Mouse (Mus musculus): ENCODE measurements around the gene Nt5c. TPM values are rescaled to one million over a fixed set of nuclear protein-coding genes. Genes with fewer than 3 reads are reported as not detected.
"Not testable (repeated sequence)": the region's sequence is repeated elsewhere in the genome, so short reads cannot be mapped to it uniquely, and the experiment has no call there.

Gene Nt5c
- polyA plus RNA-seq, 1 experiment from 2014 or later = 80.3 TPM

GRCm38 (mm10) chr11:115477388-115477787 is 14.3 kb downstream of the Nt5c start:
- WGBS = 90% methylated on average over 7 of the region's 7 CpGs
- not testable (repeated sequence) for H3K4me2 ChIP-seq; H3K9me3 ChIP-seq; H3K27me3 ChIP-seq; H3K4me3 ChIP-seq (replicated peaks); H3K27ac ChIP-seq; ATAC-seq (ENCODE audit: low FRiP score); H3K36me3 ChIP-seq (replicated peaks); H3K9ac ChIP-seq
- peaks cover 35% of the 10 kb centered on the region for H3K4me1 ChIP-seq

GRCm38 (mm10) chr11:115476630-115477029 is 15.0 kb downstream of the Nt5c start:
- H3K27ac ChIP-seq; H3K9ac ChIP-seq; H3K36me3 ChIP-seq (replicated peaks); H3K27me3 ChIP-seq; ATAC-seq (ENCODE audit: low FRiP score); H3K9me3 ChIP-seq: not testable (repeated sequence)
- Histone ChIP-seq H3K4me1 (peaks cover 35% of the 10 kb centered on the region), H3K4me2 (peak overlapping the region; percentile 99), H3K4me3 (replicated peaks) (peak overlapping the region; percentile 85; the same call in 1 of the 2 replicates)
- 84% methylated on average over 4 of the region's 4 CpGs for WGBS

GRCm38 (mm10) chr11:115475758-115476237 is 15.9 kb downstream of the Nt5c start:
- Histone ChIP-seq H3K27ac (no peak overlapping the region), H3K27me3 (no peaks in the 10 kb centered on the region), H3K4me1 (peaks cover 35% of the 10 kb centered on the region), H3K4me2 (peak overlapping the region; percentile 99), H3K9ac (peak overlapping the region; percentile 79), H3K36me3 (replicated peaks) (no peaks in the 10 kb centered on the region), H3K4me3 (replicated peaks) (peak overlapping the region; percentile 85), H3K9me3 (no peaks in the 10 kb centered on the region)
- 4% methylated on average over 28 of the region's 28 CpGs for WGBS
- ATAC-seq (ENCODE audit: low FRiP score) = no peak; the same call in 1 of the 2 replicates

GRCm38 (mm10) chr11:115475025-115475757 is 16.5 kb downstream of the Nt5c start, which contains the start of gene Armc7:
Gene Armc7, plus strand, starts transcription at chr11:115475667.
- Histone ChIP-seq H3K4me2 (peak within 1 kb of the TSS; percentile 99), H3K4me1 (peaks cover 35% of the 10 kb centered on the region), H3K36me3 (replicated peaks) (no peaks in the 10 kb centered on the region), H3K4me3 (replicated peaks) (peak within 1 kb of the TSS; percentile 85), H3K9me3 (no peaks in the 10 kb centered on the region), H3K27me3 (no peaks in the 10 kb centered on the region), H3K27ac (peak within 1 kb of the TSS; percentile 85), H3K9ac (peak within 1 kb of the TSS; percentile 79)
- WGBS = under 1% methylated on average over 26 of the region's 26 CpGs
- ATAC-seq (ENCODE audit: low FRiP score) = peak; percentile 97

GRCm38 (mm10) chr11:115473626-115474275 is 17.9 kb downstream of the Nt5c start:
- H3K27me3 ChIP-seq = no peaks in the 10 kb centered on the region
- peaks cover 35% of the 10 kb centered on the region for H3K4me1 ChIP-seq
- H3K36me3 ChIP-seq (replicated peaks) = no peaks in the 10 kb centered on the region
- H3K4me2 ChIP-seq = peak overlapping the region; percentile 17
- no peak overlapping the region for H3K4me3 ChIP-seq (replicated peaks)
- no peaks in the 10 kb centered on the region for H3K9me3 ChIP-seq
- H3K9ac ChIP-seq = no peak overlapping the region
- 30% methylated on average over 15 of the region's 15 CpGs for WGBS
- ATAC-seq (ENCODE audit: low FRiP score) = no peak; the same call in 1 of the 2 replicates
- peak overlapping the region; percentile 74 for H3K27ac ChIP-seq

- no peaks in the 10 kb centered on the region for H3K9me3 ChIP-seq
- H3K27me3 ChIP-seq = no peaks in the 10 kb centered on the region
- no peak overlapping the region for H3K4me2 ChIP-seq
- H3K36me3 ChIP-seq (replicated peaks) = no peaks in the 10 kb centered on the region
- H3K4me3 ChIP-seq (replicated peaks) = no peak overlapping the region
- 87% methylated on average over 7 of the region's 7 CpGs for WGBS
- peaks cover 34% of the 10 kb centered on the region for H3K4me1 ChIP-seq
- no peak overlapping the region for H3K9ac ChIP-seq
- no peak overlapping the region for H3K27ac ChIP-seq
- no peak for ATAC-seq (ENCODE audit: low FRiP score)
Measured at GRCm38 (mm10) chr11:115472183-115472582, 19.5 kb downstream of the Nt5c start.

- ATAC-seq (ENCODE audit: low FRiP score) = no peak
Measured at GRCm38 (mm10) chr11:115467217-115467618, 24.4 kb downstream of the Nt5c start.

GRCm38 (mm10) chr11:115464851-115465250 is 26.8 kb downstream of the Nt5c start:
- H3K4me1 ChIP-seq = peaks cover 8% of the 10 kb centered on the region; the same call in 1 of the 2 replicates
- 91% methylated on average over 8 of the region's 8 CpGs for WGBS
- H3K4me2 ChIP-seq = no peak overlapping the region
- no peak for ATAC-seq (ENCODE audit: low FRiP score)
- no peak overlapping the region for H3K4me3 ChIP-seq (replicated peaks)
- H3K9ac ChIP-seq = no peak overlapping the region
- H3K36me3 ChIP-seq (replicated peaks) = no peaks in the 10 kb centered on the region
- H3K27ac ChIP-seq = no peak overlapping the region
- no peaks in the 10 kb centered on the region for H3K9me3 ChIP-seq
- no peaks in the 10 kb centered on the region for H3K27me3 ChIP-seq

More at GRCm38 (mm10) chr11:115467217-115467618, 24.4 kb downstream of the Nt5c start:
- WGBS = 56% methylated on average over 4 of the region's 4 CpGs
- no peaks in the 10 kb centered on the region for H3K36me3 ChIP-seq (replicated peaks)
- no peak overlapping the region for H3K4me2 ChIP-seq
- no peaks in the 10 kb centered on the region for H3K9me3 ChIP-seq
- H3K4me3 ChIP-seq (replicated peaks) = no peak overlapping the region
- H3K27me3 ChIP-seq = no peaks in the 10 kb centered on the region
- H3K4me1 ChIP-seq = peaks cover 7% of the 10 kb centered on the region; the same call in 1 of the 2 replicates
- H3K9ac ChIP-seq = no peak overlapping the region
- H3K27ac ChIP-seq = no peak overlapping the region

GRCm38 (mm10) chr11:115463397-115463796 is 28.3 kb downstream of the Nt5c start:
- 77% methylated on average over 11 of the region's 11 CpGs for WGBS
- no peak for ATAC-seq (ENCODE audit: low FRiP score)

GRCm38 (mm10) chr11:115462243-115462891 is 29.3 kb downstream of the Nt5c start, which contains the start of gene Slc16a5:
Gene Slc16a5, plus strand, starts transcription at chr11:115462474.
- no peak within 1 kb of the TSS for H3K27ac ChIP-seq
- 82% methylated on average over 16 of the region's 16 CpGs for WGBS
- H3K36me3 ChIP-seq (replicated peaks) = no peaks in the 10 kb centered on the region

More at GRCm38 (mm10) chr11:115463397-115463796, 28.3 kb downstream of the Nt5c start:
- no peaks in the 10 kb centered on the region for H3K36me3 ChIP-seq (replicated peaks)
- H3K4me3 ChIP-seq (replicated peaks) = no peak overlapping the region
- no peak overlapping the region for H3K9ac ChIP-seq
- no peaks in the 10 kb centered on the region for H3K9me3 ChIP-seq
- H3K27me3 ChIP-seq = no peaks in the 10 kb centered on the region
- no peak overlapping the region for H3K27ac ChIP-seq
- H3K4me1 ChIP-seq = peaks cover 8% of the 10 kb centered on the region; the same call in 1 of the 2 replicates
- no peak overlapping the region for H3K4me2 ChIP-seq

GRCm38 (mm10) chr11:115461846-115462242 is 29.8 kb downstream of the Nt5c start:
- 76% methylated on average over 5 of the region's 5 CpGs for WGBS
- Histone ChIP-seq H3K4me1 (peaks cover 10% of the 10 kb centered on the region; the same call in 1 of the 2 replicates), H3K27me3 (no peaks in the 10 kb centered on the region), H3K4me3 (replicated peaks) (no peak overlapping the region), H3K4me2 (no peak overlapping the region), H3K9me3 (no peaks in the 10 kb centered on the region), H3K27ac (no peak overlapping the region), H3K9ac (no peak overlapping the region), H3K36me3 (replicated peaks) (no peaks in the 10 kb centered on the region)
- ATAC-seq (ENCODE audit: low FRiP score) = no peak

More at GRCm38 (mm10) chr11:115462243-115462891, 29.3 kb downstream of the Nt5c start, which contains the start of gene Slc16a5:
- H3K27me3 ChIP-seq = no peaks in the 10 kb centered on the region
- H3K4me3 ChIP-seq (replicated peaks) = no peak within 1 kb of the TSS
- H3K4me2 ChIP-seq = no peak within 1 kb of the TSS
- H3K9me3 ChIP-seq = no peaks in the 10 kb centered on the region
- H3K9ac ChIP-seq = no peak within 1 kb of the TSS
- H3K4me1 ChIP-seq = peaks cover 11% of the 10 kb centered on the region; the same call in 1 of the 2 replicates
- ATAC-seq (ENCODE audit: low FRiP score) = no peak

- no peak overlapping the region for H3K9ac ChIP-seq
- no peaks in the 10 kb centered on the region for H3K36me3 ChIP-seq (replicated peaks)
- 16% methylated on average over 8 of the region's 8 CpGs for WGBS
- H3K27me3 ChIP-seq = no peaks in the 10 kb centered on the region
- no peak overlapping the region for H3K4me2 ChIP-seq
- no peaks in the 10 kb centered on the region for H3K9me3 ChIP-seq
- peaks cover 10% of the 10 kb centered on the region; the same call in 1 of the 2 replicates for H3K4me1 ChIP-seq
- ATAC-seq (ENCODE audit: low FRiP score) = no peak
- H3K27ac ChIP-seq = no peak overlapping the region
- no peak overlapping the region for H3K4me3 ChIP-seq (replicated peaks)
Measured at GRCm38 (mm10) chr11:115460976-115461375, 30.7 kb downstream of the Nt5c start.

All from forebrain, embryonic 12.5 days (tissue).